Mouse (Mus musculus) limb, embryonic 14.5 days (tissue): Measurements from ENCODE around the gene Gpr108. TPM values are rescaled to one million over a fixed set of nuclear protein-coding genes. Genes with fewer than 3 reads are reported as not detected.
"Not testable (repeated sequence)": the region's sequence is repeated elsewhere in the genome, so short reads cannot be mapped to it uniquely, and the experiment has no call there.

Source experiments
- ATAC-seq: fragments of 200-750 bp; cut with Nextera tagmentation; 2 replicates; pipeline ENCODE4 v1.8.0; 2017; ENCODE audit warnings: low read depth, moderate number of reproducible peaks, moderate TSS enrichment; ENCODE audit not compliant: low FRiP score
- DNase-seq: peaks from one replicate; pipeline ENCODE4 v3.0.0-alpha.2; 2015; ENCODE audit warnings: low spot score
- H3K27ac ChIP-seq: fragments of 300-500 bp; sonication (generic); replicated peaks from 2 replicates; pipeline ENCODE4 v1.5.1; 2014; ENCODE audit warnings: low read depth, mild to moderate bottlenecking, low read length, moderate library complexity, mixed read lengths
- H3K27me3 ChIP-seq: fragments of 300-500 bp; sonication (generic); 2 replicates; pipeline ENCODE4 v1.6.1; 2014; ENCODE audit warnings: low read length, mixed read lengths; ENCODE audit not compliant: control insufficient read depth, insufficient read depth
- H3K36me3 ChIP-seq: fragments of 300-500 bp; sonication (generic); 2 replicates; pipeline ENCODE4 v1.6.1; 2014; ENCODE audit warnings: mild to moderate bottlenecking, low read length, moderate library complexity, mixed read lengths; ENCODE audit not compliant: control insufficient read depth, insufficient read depth
- H3K4me1 ChIP-seq: fragments of 300-500 bp; sonication (generic); 2 replicates; pipeline ENCODE4 v1.6.1; 2014; ENCODE audit warnings: antibody characterized with exemption, low read length, mixed read lengths; ENCODE audit not compliant: control insufficient read depth, insufficient read depth
- H3K4me2 ChIP-seq: fragments of 300-500 bp; sonication (generic); replicated peaks from 2 replicates; pipeline ENCODE4 v1.6.1; 2014; ENCODE audit warnings: low read depth, mild to moderate bottlenecking, low read length, moderate library complexity; ENCODE audit not compliant: severe bottlenecking
- H3K4me3 ChIP-seq: fragments of 300-500 bp; sonication (generic); replicated peaks from 2 replicates; pipeline ENCODE4 v1.5.1; 2014; ENCODE audit warnings: low read length
- H3K9ac ChIP-seq: fragments of 300-500 bp; sonication (generic); 2 replicates; pipeline ENCODE4 v1.6.1; 2014; ENCODE audit warnings: mild to moderate bottlenecking, low read depth, low read length, moderate library complexity; ENCODE audit not compliant: severe bottlenecking
- H3K9me3 ChIP-seq: fragments of 300-500 bp; sonication (generic); 2 replicates; pipeline ENCODE4 v1.6.1; 2016; ENCODE audit warnings: low read length; ENCODE audit not compliant: control insufficient read depth
- POLR2A ChIP-seq: fragments of 200-500 bp; IDR thresholded peaks from 2 replicates; pipeline ENCODE4 v1.8.0; 2012; ENCODE audit warnings: inconsistent platforms, mild to moderate bottlenecking, moderate library complexity, borderline replicate concordance; ENCODE audit not compliant: insufficient read depth, insufficient read length; ENCODE audit errors: extremely low read depth
- WGBS: fragments of 180-500 bp; shearing (Covaris S2); extraction: QIAGEN DNeasy Blood & Tissue Kit; methylation state at CpG from one replicate; pipeline ENCODE4 v1.1.7; 2014; 5-methylcytosine and 5-hydroxymethylcytosine counted together
- polyA plus RNA-seq, 2 experiments: library from polyadenylated mRNA; depleted of rRNA in 1 of 2; stranded (reverse) in 1 of 2; unstranded in 1 of 2; fragments of >200 nt; fragmentation: Nextera tagmentation in 1 of 2; extraction: Ambion mirVana in 1 of 2; gene quantifications; 2 replicates each; pipeline versions ENCODE4 v1.2.1 to v1.2.3; 2012 to 2014

The Gpr108 gene
- polyA plus RNA-seq, 2 experiments, result 36.4 to 39.6 TPM

- no peak for TF ChIP-seq POLR2A
- Histone ChIP-seq H3K9ac (no peak overlapping the region), H3K9me3 (no peaks in the 10 kb centered on the region), H3K36me3 (no peaks in the 10 kb centered on the region), H3K27ac (no peak overlapping the region), H3K4me1 (no peaks in the 10 kb centered on the region), H3K4me3 (no peak overlapping the region), H3K27me3 (no peaks in the 10 kb centered on the region), H3K4me2 (no peak overlapping the region)
- WGBS, result 74% methylated on average over 5 of the region's 5 CpGs
- DNase-seq (no peak), ATAC-seq (no peak)
Measured at GRCm38 (mm10) chr17:57283906-57284305, 35.7 kb upstream of the Gpr108 start.

DNA sequence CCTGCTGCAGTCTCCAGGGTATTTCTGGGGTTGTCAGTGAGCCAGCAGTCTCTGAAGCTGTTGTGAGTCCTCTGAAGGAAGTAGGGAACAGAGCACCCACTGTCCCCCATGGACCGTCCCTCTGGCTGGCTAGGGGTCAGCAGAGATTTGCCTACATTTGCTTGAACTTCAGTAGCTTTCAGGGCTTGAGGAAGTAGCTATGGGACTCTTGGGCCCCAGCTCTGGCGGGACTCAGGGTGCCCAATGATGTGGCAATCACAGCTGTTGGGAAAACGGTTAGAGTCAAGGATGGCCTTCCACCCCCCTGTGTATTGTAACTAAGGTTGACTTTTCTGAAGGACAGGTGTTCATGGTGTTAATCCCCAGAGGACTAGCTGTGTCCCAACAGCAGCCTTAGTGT is 32.2 kb upstream of the Gpr108 start:
- no peak for TF ChIP-seq POLR2A
- DNase-seq (no peak), ATAC-seq (no peak)
- peaks cover 7% of the 10 kb centered on the region for H3K4me1 ChIP-seq
- peaks cover 10% of the 10 kb centered on the region for H3K27me3 ChIP-seq
- H3K36me3 ChIP-seq, result no peaks in the 10 kb centered on the region
- no peaks in the 10 kb centered on the region for H3K9me3 ChIP-seq
- H3K4me3 ChIP-seq, result no peak overlapping the region
- WGBS, result 85% methylated on average over 3 of the region's 3 CpGs
- no peak overlapping the region for H3K9ac ChIP-seq
- H3K27ac ChIP-seq, result no peak overlapping the region
- no peak overlapping the region for H3K4me2 ChIP-seq

GRCm38 (mm10) chr17:57279591-57280224 is 31.5 kb upstream of the Gpr108 start:
- no peak for TF ChIP-seq POLR2A
- H3K9ac ChIP-seq, result no peak overlapping the region
- H3K27me3 ChIP-seq, result peaks cover 17% of the 10 kb centered on the region
- 59% methylated on average over 9 of the region's 9 CpGs for WGBS
- H3K4me2 ChIP-seq, result no peak overlapping the region
- no peaks in the 10 kb centered on the region for H3K36me3 ChIP-seq
- DNase-seq (no peak), ATAC-seq (no peak)
- no peaks in the 10 kb centered on the region for H3K9me3 ChIP-seq
- H3K4me1 ChIP-seq, result peaks cover 7% of the 10 kb centered on the region
- 0 out of 2 replicates have a peak overlapping the region, but pooled peaks have one; percentile 2 for H3K4me3 ChIP-seq
- no peak overlapping the region for H3K27ac ChIP-seq

DNA sequence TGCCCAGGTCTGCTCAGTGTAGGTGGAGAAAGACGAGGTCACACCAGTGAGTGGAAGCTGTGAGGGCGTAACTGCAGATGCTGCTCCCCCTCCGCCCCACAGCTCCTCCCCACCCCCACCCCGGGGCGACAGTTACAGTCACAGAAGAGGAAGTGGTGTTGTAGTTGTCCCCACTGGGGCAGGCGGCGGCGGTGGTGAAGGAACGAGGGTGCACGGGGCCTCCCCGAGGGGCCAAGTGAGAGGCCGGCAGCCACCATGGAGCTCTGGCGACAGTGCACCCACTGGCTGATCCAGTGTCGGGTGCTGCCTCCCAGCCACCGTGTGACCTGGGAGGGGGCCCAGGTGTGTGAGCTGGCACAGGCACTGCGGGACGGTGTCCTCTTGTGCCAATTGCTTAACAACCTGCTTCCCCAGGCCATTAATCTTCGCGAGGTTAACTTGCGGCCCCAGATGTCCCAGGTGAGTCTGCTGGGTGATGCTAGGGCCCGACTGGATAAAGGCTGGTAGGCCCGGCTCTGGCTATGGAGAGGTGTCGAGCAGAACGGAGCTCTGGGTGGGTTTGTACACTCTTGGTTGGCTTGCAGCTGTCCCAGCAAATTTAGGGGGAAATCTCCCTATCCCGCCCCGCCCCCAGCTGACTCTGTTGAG is 30.8 kb upstream of the Gpr108 start, which contains the start of gene Vav1:
Gene Vav1 (plus strand): TSS at position 158 of the 648 bp plus-strand sequence.
- Histone ChIP-seq H3K4me2 (no peak within 1 kb of the TSS), H3K27me3 (peaks cover 23% of the 10 kb centered on the region), H3K9me3 (no peaks in the 10 kb centered on the region), H3K4me3 (0 out of 2 replicates have a peak within 1 kb of the TSS, but pooled peaks have one; percentile 2), H3K27ac (no peak within 1 kb of the TSS), H3K36me3 (no peaks in the 10 kb centered on the region), H3K4me1 (peaks cover 7% of the 10 kb centered on the region), H3K9ac (no peak within 1 kb of the TSS)
- DNase-seq, result no peak
- no peak for ATAC-seq
- TF ChIP-seq POLR2A, result no peak
- 50% methylated on average over 21 of the region's 26 CpGs for WGBS

DNA sequence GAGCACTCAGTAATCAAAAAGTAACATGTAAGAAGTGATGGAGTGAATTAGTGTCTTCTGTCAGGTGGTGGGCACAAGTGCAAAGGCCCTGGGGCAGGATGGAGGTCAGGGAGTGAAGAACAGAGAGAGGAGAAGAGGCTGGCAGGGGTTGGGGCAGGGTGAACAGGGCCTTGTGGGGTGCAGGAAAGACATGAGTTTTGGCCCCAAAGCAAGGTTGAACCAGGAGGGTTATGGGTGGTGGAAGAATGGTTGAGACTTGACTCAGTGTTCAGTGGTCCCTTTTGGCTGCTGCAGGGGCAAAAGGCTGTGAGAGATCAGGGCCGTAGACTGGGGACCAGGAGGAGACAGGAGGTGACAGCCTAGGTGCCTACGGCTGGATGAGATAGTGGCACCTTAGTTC is 30.3 kb upstream of the Gpr108 start:
- no peak overlapping the region for H3K27ac ChIP-seq
- ATAC-seq (no peak), DNase-seq (no peak)
- peaks cover 25% of the 10 kb centered on the region for H3K27me3 ChIP-seq
- H3K4me1 ChIP-seq, result peaks cover 7% of the 10 kb centered on the region
- H3K36me3 ChIP-seq, result no peaks in the 10 kb centered on the region
- H3K4me2 ChIP-seq, result no peak overlapping the region
- 73% methylated on average over 2 of the region's 2 CpGs for WGBS
- TF ChIP-seq POLR2A, result no peak
- no peak overlapping the region for H3K4me3 ChIP-seq
- H3K9ac ChIP-seq, result no peak overlapping the region
- no peaks in the 10 kb centered on the region for H3K9me3 ChIP-seq

GRCm38 (mm10) chr17:57277598-57278261 is 29.5 kb upstream of the Gpr108 start:
- not testable (repeated sequence) for DNase-seq, H3K4me3 ChIP-seq, H3K9ac ChIP-seq, H3K27ac ChIP-seq, H3K4me1 ChIP-seq, H3K36me3 ChIP-seq, ATAC-seq, H3K4me2 ChIP-seq, H3K9me3 ChIP-seq
- peaks cover 25% of the 10 kb centered on the region for H3K27me3 ChIP-seq
- 73% methylated on average over 4 of the region's 5 CpGs for WGBS
